Mouse (Mus musculus) ES-E14 (cell line): Measurements from ENCODE around the gene Olfr263. TPM values are rescaled to one million over a fixed set of nuclear protein-coding genes. Genes with fewer than 3 reads are reported as not detected.

Experiments
- DNase-seq: peaks from one replicate; pipeline ENCODE4 v3.0.0-alpha.2; 2013; ENCODE audit warnings: low read depth, low spot score
- H3K27ac ChIP-seq: 2 replicates; pipeline ENCODE4 v1.5.1; 2012; ENCODE audit warnings: low read depth, mild to moderate bottlenecking, low read length, moderate library complexity, mixed read lengths; ENCODE audit not compliant: poor library complexity, insufficient read depth, severe bottlenecking
- H3K36me3 ChIP-seq: 2 replicates; pipeline ENCODE4 v1.6.1; 2012; ENCODE audit warnings: mild to moderate bottlenecking, low read length, moderate library complexity, mixed read lengths; ENCODE audit not compliant: control insufficient read depth, poor library complexity, insufficient read depth, severe bottlenecking
- H3K4me1 ChIP-seq, 2 experiments: fragments of 150-350 bp in 1 of 2; sonication (generic) in 1 of 2; 2 replicates each; pipeline ENCODE4 v1.6.1; 2012; ENCODE audit warnings: low read length in 2 of 2, mild to moderate bottlenecking in 1 of 2, mixed read lengths in 1 of 2; ENCODE audit not compliant: control insufficient read depth in 2 of 2, insufficient read depth in 2 of 2, poor library complexity in 1 of 2
- H3K4me3 ChIP-seq, 2 experiments: fragments of 150-350 bp in 1 of 2; sonication (generic) in 1 of 2; 2 replicates each; pipeline ENCODE4 v1.5.1; 2012; ENCODE audit warnings: low read length in 2 of 2, low read depth in 1 of 2, mild to moderate bottlenecking in 1 of 2, mixed read lengths in 1 of 2; ENCODE audit not compliant: insufficient read depth in 1 of 2, poor library complexity in 1 of 2, severe bottlenecking in 1 of 2
- H3K9ac ChIP-seq: 2 replicates; pipeline ENCODE4 v1.6.1; 2012; ENCODE audit warnings: low read depth, mild to moderate bottlenecking, low read length, mixed read lengths; ENCODE audit not compliant: poor library complexity, insufficient read depth, severe bottlenecking
- H3K9me3 ChIP-seq: fragments of 150-350 bp; sonication (generic); 2 replicates; pipeline ENCODE4 v1.6.1; 2012; ENCODE audit warnings: low read depth, mild to moderate bottlenecking, low read length; ENCODE audit not compliant: control insufficient read depth, insufficient read depth
- CHD2 ChIP-seq: IDR thresholded peaks from 2 replicates; pipeline ENCODE4 v1.6.1; 2014; ENCODE audit warnings: mild to moderate bottlenecking, low read depth, low read length, inconsistent platforms
- HCFC1 ChIP-seq: IDR thresholded peaks from 2 replicates; pipeline ENCODE4 v1.6.1; 2012; ENCODE audit warnings: low read length, inconsistent platforms, borderline replicate concordance; ENCODE audit not compliant: insufficient read depth
- MAFK ChIP-seq: IDR thresholded peaks from 2 replicates; pipeline ENCODE4 v1.6.1; 2014; ENCODE audit warnings: mild to moderate bottlenecking, low read depth, low read length, inconsistent platforms; ENCODE audit not compliant: insufficient read depth
- ZC3H11A ChIP-seq: IDR thresholded peaks from 2 replicates; pipeline ENCODE4 v1.6.1; 2012; ENCODE audit warnings: low read depth, mild to moderate bottlenecking, inconsistent platforms, low read length, borderline replicate concordance
- ZNF384 ChIP-seq: IDR thresholded peaks from 2 replicates; pipeline ENCODE4 v1.6.1; 2012; ENCODE audit warnings: low read depth, low read length, inconsistent platforms
- in situ Hi-C, 2 experiments: fragments of 600-800 bp; cut with MboI; formaldehyde crosslinking; loops; one replicate each; pipeline ENCODE4 v1.15.1; 2025; ENCODE audit warnings: low sequenced_read_pairs in 2 of 2, inconsistent platforms in 1 of 2; ENCODE audit not compliant: unreplicated experiment in 2 of 2
- total RNA-seq: library from RNA; depleted of rRNA; stranded (reverse); fragments of 300-350 nt; gene quantifications from 2 replicates; pipeline ENCODE4 v1.2.3, GENCODE M21; 2012

Gene Olfr263
- total RNA-seq, 1 experiment, result not detected

DNA sequence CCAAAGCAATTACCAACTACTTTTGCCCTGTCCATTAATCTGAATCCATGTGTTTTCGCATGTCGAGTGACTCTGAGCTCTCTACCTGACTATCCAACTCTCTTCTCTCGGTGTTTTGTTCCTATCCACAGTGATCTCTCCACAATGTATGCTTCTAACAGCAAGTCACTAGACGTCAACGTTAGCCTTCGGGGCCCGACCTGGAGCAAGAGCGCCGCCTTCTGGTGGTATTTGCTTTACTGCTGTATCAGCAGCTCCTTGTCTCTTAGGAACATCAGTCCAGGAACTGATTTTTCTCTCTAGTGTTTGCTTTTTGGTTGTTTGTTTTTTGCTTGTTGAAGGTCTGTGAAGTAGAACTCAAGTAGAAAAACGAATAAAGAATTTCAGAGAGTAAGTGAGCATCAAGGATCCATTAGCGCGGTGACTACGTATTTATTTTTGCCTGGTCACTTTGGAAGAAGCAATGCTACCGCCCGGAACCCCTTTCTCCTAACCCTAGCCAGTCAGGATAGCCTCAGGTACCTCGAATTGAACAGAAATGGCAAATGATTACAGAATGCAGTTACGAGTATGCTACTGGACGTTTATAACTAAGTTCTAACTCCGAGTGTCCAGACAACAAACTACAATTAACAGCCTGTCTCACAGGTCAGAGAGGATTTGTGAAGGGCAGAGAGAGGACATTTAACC is 29.5 kb downstream of the Olfr263 start:
- Histone ChIP-seq H3K4me1 (peaks cover 0 to 4% of the 10 kb centered on the region in 2 experiments; a peak in 2 of 4 replicates), H3K36me3 (no peaks in the 10 kb centered on the region), H3K9me3 (no peaks in the 10 kb centered on the region), H3K27ac (no peak overlapping the region), H3K9ac (no peak overlapping the region), H3K4me3 (peak overlapping the region; percentile 39 to 47)
- peak; percentile 98 for TF ChIP-seq MAFK
- peak; percentile 22; the same call in 1 of the 2 replicates for TF ChIP-seq ZC3H11A
- peak; percentile 89 for TF ChIP-seq CHD2
- TF ChIP-seq HCFC1, result no peak
- no peak for DNase-seq
- in situ Hi-C loops, result loop anchor here in 1 of 2 experiments (25.0 kb wide), 1 partner anchor 553 kb away; the partner anchor contains the start of genes Hist1h2ai, Hist1h2bl, Hist1h2bm and Hist1h3h

DNA sequence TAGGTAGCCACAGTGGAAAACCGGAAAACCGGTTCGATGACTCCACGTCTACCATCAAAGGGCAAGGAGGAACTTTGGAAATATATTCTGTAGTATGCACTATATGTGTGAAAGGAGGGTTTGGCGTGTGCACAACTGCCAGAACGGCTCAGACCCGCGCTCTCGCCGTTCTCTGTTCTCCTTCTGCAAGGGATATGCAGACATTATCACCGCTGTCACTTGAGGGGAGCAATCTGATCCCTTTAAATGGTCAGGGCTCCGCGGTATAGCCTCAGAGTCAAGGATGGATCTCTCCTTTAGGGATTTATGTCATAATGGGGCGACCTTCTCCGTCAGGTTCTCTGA is 30.0 kb downstream of the Olfr263 start:
- no peak for DNase-seq
- Histone ChIP-seq H3K4me1 (peaks cover 0 to 4% of the 10 kb centered on the region in 2 experiments; a peak in 2 of 4 replicates), H3K4me3 (peak overlapping the region; percentile 39 to 47), H3K36me3 (no peaks in the 10 kb centered on the region), H3K9ac (peak overlapping the region; percentile 10; the same call in 1 of the 2 replicates), H3K9me3 (no peaks in the 10 kb centered on the region), H3K27ac (no peak overlapping the region)
- in situ Hi-C loops, result loop anchor here in 1 of 2 experiments (25.0 kb wide), 1 partner anchor 553 kb away; the partner anchor contains the start of genes Hist1h2ai, Hist1h2bl, Hist1h2bm and Hist1h3h
- no peak for TF ChIP-seq ZC3H11A
- no peak for TF ChIP-seq CHD2
- no peak for TF ChIP-seq MAFK
- no peak for TF ChIP-seq ZNF384
- no peak for TF ChIP-seq HCFC1

DNA sequence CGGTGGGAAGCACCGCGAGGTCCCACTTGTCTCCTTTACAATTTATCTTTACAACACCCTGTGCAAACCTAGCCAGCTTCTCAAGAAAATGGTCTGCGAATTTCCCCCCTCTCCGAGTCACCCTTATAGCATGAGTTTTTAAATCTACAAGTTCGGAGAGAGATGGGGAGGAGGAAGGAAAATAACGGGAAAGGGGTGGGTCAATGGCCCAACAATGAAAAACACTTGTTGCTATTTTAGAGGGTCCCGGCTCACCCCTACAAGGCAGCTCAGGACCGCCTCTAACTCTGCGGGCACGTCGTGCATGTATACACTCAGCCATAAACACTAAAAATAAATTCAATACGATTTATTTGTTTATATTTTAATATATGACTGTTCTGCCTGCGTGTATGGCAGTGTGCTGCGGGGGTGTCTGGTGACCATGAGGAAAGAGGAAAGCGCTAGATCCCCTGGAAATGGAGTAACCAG is 30.6 kb downstream of the Olfr263 start:
- H3K9ac ChIP-seq, result peak overlapping the region; percentile 37; the same call in 1 of the 2 replicates
- TF ChIP-seq CHD2 (no peak), ZNF384 (no peak), HCFC1 (no peak), ZC3H11A (no peak)
- no peak overlapping the region for H3K27ac ChIP-seq
- no peak for DNase-seq
- H3K4me1 ChIP-seq, result peaks cover 0 to 4% of the 10 kb centered on the region in 2 experiments; a peak in 2 of 4 replicates
- H3K36me3 ChIP-seq, result no peaks in the 10 kb centered on the region
- in situ Hi-C loops, result loop anchor here in 1 of 2 experiments (10.0 to 25.0 kb wide), 3 partner anchors 75 to 765 kb away; partner anchors contain the start of genes Hist1h2ai, Hist1h2bl, Hist1h2bm and Hist1h3h
- no peaks in the 10 kb centered on the region for H3K9me3 ChIP-seq
- peak overlapping the region; percentile 47 to 52 for H3K4me3 ChIP-seq

DNA sequence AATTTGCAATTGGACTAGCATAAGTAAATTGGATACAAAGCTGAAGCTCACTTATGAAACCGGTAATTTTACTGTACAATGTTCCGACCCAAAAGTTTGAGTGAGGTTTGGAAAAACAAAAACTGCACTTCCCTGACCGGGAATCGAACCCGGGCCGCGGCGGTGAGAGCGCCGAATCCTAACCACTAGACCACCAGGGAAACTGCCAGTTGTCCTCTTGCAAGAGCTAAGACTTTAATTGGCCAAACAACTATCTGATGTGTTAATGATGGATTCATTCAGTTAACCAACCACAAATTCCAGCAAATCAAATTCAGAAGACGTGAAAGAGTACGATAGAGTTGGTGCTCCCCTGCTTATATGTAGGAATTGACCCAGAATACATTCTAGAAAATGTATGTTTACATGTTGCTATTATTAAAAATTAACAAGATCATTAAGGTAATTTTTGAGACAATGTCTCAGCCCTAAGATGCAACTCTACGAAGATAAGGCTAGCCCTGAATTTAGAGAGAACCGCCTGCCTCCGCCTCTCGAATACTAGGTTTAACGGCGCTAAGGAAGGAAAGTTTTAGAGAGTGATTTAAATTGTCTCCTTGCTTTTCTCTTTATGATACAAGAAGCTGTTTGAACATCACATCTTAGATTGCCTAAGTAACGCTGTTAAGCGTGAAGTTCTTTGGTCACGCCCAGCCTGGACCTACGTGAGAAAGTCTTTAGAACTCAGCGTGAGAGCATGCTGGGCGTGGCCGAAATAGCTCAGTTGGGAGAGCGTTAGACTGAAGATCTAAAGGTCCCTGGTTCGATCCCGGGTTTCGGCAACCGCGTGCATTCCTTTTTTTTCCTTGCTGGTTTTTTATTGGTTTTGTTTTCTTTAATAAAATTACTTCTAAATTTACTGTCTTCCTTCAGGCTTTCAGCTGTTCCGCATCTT is 31.5 kb downstream of the Olfr263 start:
- Histone ChIP-seq H3K4me1 (peaks cover 0 to 4% of the 10 kb centered on the region in 2 experiments; a peak in 2 of 4 replicates), H3K36me3 (no peaks in the 10 kb centered on the region), H3K9ac (no peak overlapping the region), H3K27ac (no peak overlapping the region), H3K4me3 (peak overlapping the region; percentile 76 to 78), H3K9me3 (no peaks in the 10 kb centered on the region)
- no peak for DNase-seq
- in situ Hi-C loops, result loop anchor here in 1 of 2 experiments (10.0 to 25.0 kb wide), 3 partner anchors 74 to 764 kb away; partner anchors contain the start of genes Hist1h2ai, Hist1h2bl, Hist1h2bm and Hist1h3h
- TF ChIP-seq MAFK (peak; percentile 90), ZC3H11A (no peak), CHD2 (no peak), HCFC1 (no peak), ZNF384 (peak; percentile 54)
